Mouse (Mus musculus): ENCODE results near the gene Gpi1. TPM values are rescaled to one million over a fixed set of nuclear protein-coding genes. Genes with fewer than 3 reads are reported as not detected.

Gpi1 gene
- total RNA-seq, 2 experiments from 2014 or later: 657 to 693 TPM

Other genes starting within 250 kb of the Gpi1 start
- not detected for gene Scgb2b27, start 216.4 kb downstream of the Gpi1 start, total RNA-seq (2021)
- not detected for gene Scgb1b27, start 208.9 kb downstream of the Gpi1 start, total RNA-seq (2021)
- gene Scgb1b30, start 134.9 kb downstream of the Gpi1 start, total RNA-seq (2021): not detected
- gene Wtip, start 97.1 kb downstream of the Gpi1 start, total RNA-seq (2021): 10 to 100 TPM; 10.6 to 11.3 TPM
- gene Uba2, start 60.7 kb downstream of the Gpi1 start, total RNA-seq (2021): 10 to 100 TPM; 87.2 to 91.5 TPM
- gene Pdcd2l, start 33.7 kb downstream of the Gpi1 start, total RNA-seq (2021): 10 to 100 TPM; 20.8 to 25.5 TPM
- gene Gm6096, start 20.7 kb upstream of the Gpi1 start, total RNA-seq (2021): not detected
- gene 4931406P16Rik, start 83.2 kb upstream of the Gpi1 start, total RNA-seq (2021): 10 to 100 TPM; 42.6 to 43.0 TPM
- gene Lsm14a, start 163.0 kb upstream of the Gpi1 start, total RNA-seq (2021): 10 to 100 TPM; 76.3 to 79.6 TPM

All from left cerebral cortex, postnatal 25 days (tissue).